Mouse (Mus musculus): ENCODE results near the gene Pex10. TPM values are rescaled to one million over a fixed set of nuclear protein-coding genes. Genes with fewer than 3 reads are reported as not detected.

Gene Pex10
- total and polyA plus RNA-seq, 3 experiments = 9.2 to 21.9 (median 15.6) TPM

DNA sequence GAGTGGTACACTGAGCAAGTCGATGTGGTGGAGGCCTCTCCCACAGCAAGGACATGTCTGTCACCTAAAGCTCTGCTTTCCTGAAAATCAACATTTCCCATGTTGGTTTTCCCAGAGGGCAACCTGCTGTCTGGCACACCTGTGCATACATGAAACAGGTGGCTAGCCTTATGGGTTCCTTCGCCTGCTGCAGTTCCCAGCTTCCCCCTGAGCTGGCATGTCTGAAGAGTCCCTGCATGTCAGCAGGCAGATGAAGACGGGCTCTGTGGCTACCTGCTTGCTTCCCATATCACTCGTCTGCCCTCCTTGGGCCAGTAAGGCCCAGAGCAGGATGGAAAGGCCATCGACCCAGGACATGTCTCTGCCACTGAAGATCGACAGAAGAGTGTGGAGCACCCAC is 30.6 kb downstream of the Pex10 start:
- peaks cover 5 to 86% of the 10 kb centered on the region in 2 experiments for H3K36me3 ChIP-seq (replicated peaks in 1 of 2; ENCODE audit: control insufficient read depth in 1 of 2, insufficient read depth in 1 of 2, low read length in 1 of 2)
- no peak overlapping the region for H3K4me3 ChIP-seq (replicated peaks in 1 of 3; ENCODE audit: low read depth in 2 of 3, low read length in 2 of 3, poor library complexity in 1 of 3)
- no peak overlapping the region for H3K27ac ChIP-seq (ENCODE audit: insufficient read depth, low read depth)
- peaks cover 24 to 62% of the 10 kb centered on the region in 2 experiments for H3K4me1 ChIP-seq (ENCODE audit: control insufficient read depth in 1 of 2, insufficient read depth in 2 of 2)
- TF ChIP-seq GABPA (IDR thresholded peaks at IDR 0.05; ENCODE audit: insufficient replicate concordance, low read depth, low read length) (no peak), IRF4 (IDR thresholded peaks at IDR 0.05; ENCODE audit: low read depth, low read length) (no peak), MXI1 (IDR thresholded peaks at IDR 0.05; ENCODE audit: low read depth, low read length) (no peak), CHD1 (IDR thresholded peaks at IDR 0.05; ENCODE audit: low read depth, low read length) (no peak), TCF12 (IDR thresholded peaks at IDR 0.05; ENCODE audit: low read depth, low read length) (no peak), MAFK (IDR thresholded peaks at IDR 0.05; ENCODE audit: insufficient replicate concordance, low read length) (no peak)
- dilution Hi-C loops (cut with MboI; ENCODE audit: extremely low pct_ligation_motif_present, extremely low pct_unique_long_range_greater_than_20kb, low sequenced_read_pairs) = no loop called here
- H3K9ac ChIP-seq (ENCODE audit: insufficient read depth, low read depth) = no peak overlapping the region
- H3K4me2 ChIP-seq (ENCODE audit: insufficient read depth, low read depth, poor library complexity, severe bottlenecking) = no peak overlapping the region
- H3K79me2 ChIP-seq (replicated peaks; ENCODE audit: control insufficient read depth, extremely low read depth, insufficient read depth, poor library complexity, severe bottlenecking) = no peaks in the 10 kb centered on the region
- no peaks in the 10 kb centered on the region for H3K27me3 ChIP-seq (replicated peaks)
- no peak for DNase-seq (ENCODE audit: extremely low read depth)
- H3K9me3 ChIP-seq (replicated peaks; ENCODE audit: low read length) = no peaks in the 10 kb centered on the region
- in situ Hi-C loops (cut with MboI; ENCODE audit: low pct_ligation_motif_present, low pct_unique_long_range_greater_than_20kb, low sequenced_read_pairs) = loop anchor here (5.0 kb wide), 1 partner anchor 150 kb away; the partner anchor contains the start of gene Faap20

DNA sequence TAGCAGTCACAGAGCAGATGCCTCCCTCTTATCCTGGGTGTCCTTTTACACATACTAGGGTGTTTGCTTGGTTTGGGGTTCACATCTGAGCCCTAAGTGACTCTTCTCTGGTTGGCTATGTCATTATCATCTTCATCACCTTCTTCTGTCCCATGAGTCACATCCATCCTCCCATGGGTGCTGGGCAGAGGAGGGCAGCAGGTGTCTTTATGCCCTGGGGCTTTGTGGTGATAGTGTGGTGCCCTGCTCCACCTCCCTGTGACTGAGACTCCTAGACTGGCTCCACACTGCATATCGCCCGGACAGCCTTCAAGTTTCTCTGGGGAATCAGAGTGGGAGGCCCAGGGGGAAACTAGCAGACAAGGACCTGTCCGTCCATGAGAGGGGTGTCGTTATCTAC is 31.8 kb downstream of the Pex10 start:
- TF ChIP-seq NELFE (IDR thresholded peaks at IDR 0.05; ENCODE audit: low read depth, low read length) (no peak), EP300 (IDR thresholded peaks at IDR 0.05; ENCODE audit: low read length) (peak; percentile 49), KAT2A (IDR thresholded peaks at IDR 0.05; ENCODE audit: insufficient replicate concordance, low read length) (no peak), MAFK (IDR thresholded peaks at IDR 0.05; ENCODE audit: insufficient replicate concordance, low read length) (0 out of 2 replicates have a peak, but pooled peaks have one; percentile 5), ZKSCAN1 (IDR thresholded peaks at IDR 0.05; ENCODE audit: borderline replicate concordance, low read depth, low read length) (no peak), CHD2 (IDR thresholded peaks at IDR 0.05; ENCODE audit: low read length) (no peak), JUN (IDR thresholded peaks at IDR 0.05; ENCODE audit: insufficient read depth, low read depth, low read length) (no peak)
- no peak overlapping the region; the same call in 1 of the 2 replicates for H3K27ac ChIP-seq (ENCODE audit: insufficient read depth, low read depth)
- H3K27me3 ChIP-seq (replicated peaks) = no peaks in the 10 kb centered on the region
- in situ Hi-C loops (cut with MboI; ENCODE audit: low pct_ligation_motif_present, low pct_unique_long_range_greater_than_20kb, low sequenced_read_pairs) (loop anchor here (5.0 kb wide), 1 partner anchor 149 kb away; the partner anchor contains the start of gene Faap20), dilution Hi-C loops (cut with MboI; ENCODE audit: extremely low pct_ligation_motif_present, extremely low pct_unique_long_range_greater_than_20kb, low sequenced_read_pairs) (no loop called here)
- no peak overlapping the region for H3K9ac ChIP-seq (ENCODE audit: insufficient read depth, low read depth)
- peaks cover 17 to 50% of the 10 kb centered on the region in 2 experiments for H3K4me1 ChIP-seq (ENCODE audit: control insufficient read depth in 1 of 2, insufficient read depth in 2 of 2)
- H3K9me3 ChIP-seq (replicated peaks; ENCODE audit: low read length) = no peaks in the 10 kb centered on the region
- H3K4me2 ChIP-seq (ENCODE audit: insufficient read depth, low read depth, poor library complexity, severe bottlenecking) = no peak overlapping the region
- H3K79me2 ChIP-seq (replicated peaks; ENCODE audit: control insufficient read depth, extremely low read depth, insufficient read depth, poor library complexity, severe bottlenecking) = no peaks in the 10 kb centered on the region
- H3K4me3 ChIP-seq (replicated peaks in 1 of 3; ENCODE audit: low read depth in 2 of 3, low read length in 2 of 3, poor library complexity in 1 of 3) = no peak overlapping the region
- peaks cover 3 to 84% of the 10 kb centered on the region in 2 experiments for H3K36me3 ChIP-seq (replicated peaks in 1 of 2; ENCODE audit: control insufficient read depth in 1 of 2, insufficient read depth in 1 of 2, low read length in 1 of 2)
- DNase-seq (ENCODE audit: extremely low read depth) = peak; percentile 38

DNA sequence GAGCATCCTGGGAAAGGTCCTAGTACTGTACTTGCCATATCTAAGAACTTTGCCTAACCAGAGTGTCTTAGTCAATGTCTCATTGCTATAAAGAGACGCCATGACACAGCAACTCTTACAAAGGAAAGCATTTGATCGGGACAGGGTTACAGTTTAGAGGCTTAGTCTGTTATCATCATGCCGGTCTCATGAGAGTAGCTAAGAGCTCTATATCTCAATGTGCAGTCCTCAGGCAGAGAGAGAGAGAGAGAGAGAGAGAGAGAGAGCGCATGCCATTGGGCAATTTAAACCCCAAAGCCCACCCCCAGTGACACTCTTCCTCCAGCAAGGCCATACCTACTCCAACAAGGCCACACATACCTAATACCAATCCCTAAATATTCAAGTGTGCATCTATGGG is 41.1 kb downstream of the Pex10 start:
- H3K9me3 ChIP-seq (replicated peaks; ENCODE audit: low read length) = no peaks in the 10 kb centered on the region
- no peak overlapping the region for H3K27ac ChIP-seq (ENCODE audit: insufficient read depth, low read depth)
- TF ChIP-seq MXI1 (IDR thresholded peaks at IDR 0.05; ENCODE audit: low read depth, low read length) = no peak
- TF ChIP-seq UBTF (IDR thresholded peaks at IDR 0.05; ENCODE audit: low read depth, low read length) = no peak
- no peak for TF ChIP-seq PAX5 (IDR thresholded peaks at IDR 0.05; ENCODE audit: low read length)
- TF ChIP-seq MAFK (IDR thresholded peaks at IDR 0.05; ENCODE audit: insufficient replicate concordance, low read length) = no peak
- TF ChIP-seq ZC3H11A (IDR thresholded peaks at IDR 0.05; ENCODE audit: low read depth, low read length) = no peak
- in situ Hi-C loops (cut with MboI; ENCODE audit: low pct_ligation_motif_present, low pct_unique_long_range_greater_than_20kb, low sequenced_read_pairs) = no loop called here
- H3K4me3 ChIP-seq (replicated peaks in 1 of 3; ENCODE audit: low read depth in 2 of 3, low read length in 2 of 3, poor library complexity in 1 of 3) = no peak overlapping the region
- no peaks in the 10 kb centered on the region for H3K79me2 ChIP-seq (replicated peaks; ENCODE audit: control insufficient read depth, extremely low read depth, insufficient read depth, poor library complexity, severe bottlenecking)
- no peak overlapping the region for H3K9ac ChIP-seq (ENCODE audit: insufficient read depth, low read depth)
- no peaks in the 10 kb centered on the region for H3K4me1 ChIP-seq (ENCODE audit: control insufficient read depth in 1 of 2, insufficient read depth in 2 of 2)
- no peak overlapping the region for H3K4me2 ChIP-seq (ENCODE audit: insufficient read depth, low read depth, poor library complexity, severe bottlenecking)
- no peaks in the 10 kb centered on the region for H3K27me3 ChIP-seq (replicated peaks)
- peaks cover 21 to 55% of the 10 kb centered on the region in 2 experiments for H3K36me3 ChIP-seq (replicated peaks in 1 of 2; ENCODE audit: control insufficient read depth in 1 of 2, insufficient read depth in 1 of 2, low read length in 1 of 2)
- no peak for DNase-seq (ENCODE audit: extremely low read depth)
- dilution Hi-C loops (cut with MboI; ENCODE audit: extremely low pct_ligation_motif_present, extremely low pct_unique_long_range_greater_than_20kb, low sequenced_read_pairs) = no loop called here
